Mouse (Mus musculus) thymus, postnatal 0 days (tissue): ENCODE measurements at regions not wholly inside any gene's neighbourhood (a gene's known extent, or its start where the extent isn't known, plus 50 kb on each side); places are given as distances from the start of the nearest gene placed in this dataset.
"Not testable (repeated sequence)": the region's sequence is repeated elsewhere in the genome, so short reads cannot be mapped to it uniquely, and the experiment has no call there.

ENCODE experiments used
- DNase-seq: peaks from one replicate; pipeline ENCODE4 v3.0.0-alpha.2; 2015; ENCODE audit warnings: low spot score

- no peak for DNase-seq
These were observed 505.4 kb downstream of the Sema5a start for GRCm38 (mm10) chr15:32749971-32750370.

- no peak for DNase-seq
These were observed 507.4 kb downstream of the Sema5a start for GRCm38 (mm10) chr15:32751991-32752390.

- no peak for DNase-seq
These were observed 515.5 kb downstream of the Sema5a start for GRCm38 (mm10) chr15:32760141-32760540.

- DNase-seq: peak; percentile 26
These were observed 521.5 kb downstream of the Sema5a start for GRCm38 (mm10) chr15:32766011-32766701.

GRCm38 (mm10) chr15:32766746-32767471 is 522.3 kb downstream of the Sema5a start:
- no peak for DNase-seq

- DNase-seq: not testable (repeated sequence)
These were observed 533.6 kb downstream of the Sema5a start for GRCm38 (mm10) chr15:32778226-32778598.

GRCm38 (mm10) chr15:32778599-32779273 is 534.1 kb downstream of the Sema5a start:
- DNase-seq: not testable (repeated sequence)

GRCm38 (mm10) chr15:32779274-32779615 is 534.6 kb downstream of the Sema5a start:
- not testable (repeated sequence) for DNase-seq

- not testable (repeated sequence) for DNase-seq
These were observed 537.0 kb downstream of the Sema5a start for GRCm38 (mm10) chr15:32781609-32782008.

- DNase-seq: no peak
These were observed 554.6 kb downstream of the Sema5a start for GRCm38 (mm10) chr15:32799222-32799621.

GRCm38 (mm10) chr15:32810849-32811632 is 566.4 kb downstream of the Sema5a start:
- no peak for DNase-seq

- no peak for DNase-seq
These were observed 595.4 kb downstream of the Sema5a start for GRCm38 (mm10) chr15:32839966-32840365.
